Mouse (Mus musculus) embryonic facial prominence, embryonic 14.5 days (tissue): Measurements from ENCODE around the gene Foxd2. TPM values are rescaled to one million over a fixed set of nuclear protein-coding genes. Genes with fewer than 3 reads are reported as not detected.

ENCODE experiments used
- ATAC-seq: fragments of 200-750 bp; cut with Nextera tagmentation; 2 replicates; pipeline ENCODE4 v1.8.0; 2017; ENCODE audit warnings: low read depth, moderate number of reproducible peaks, moderate TSS enrichment
- DNase-seq: peaks from one replicate; pipeline ENCODE4 v3.0.0-alpha.2; 2015; ENCODE audit warnings: low spot score
- H3K27ac ChIP-seq: fragments of 300-500 bp; sonication (generic); replicated peaks from 2 replicates; pipeline ENCODE4 v1.5.1; 2014; ENCODE audit warnings: low read depth, mild to moderate bottlenecking, low read length, moderate library complexity
- H3K27me3 ChIP-seq: fragments of 300-500 bp; sonication (generic); replicated peaks from 2 replicates; pipeline ENCODE4 v1.6.1; 2014; ENCODE audit warnings: low read length; ENCODE audit not compliant: control insufficient read depth, insufficient read depth
- H3K36me3 ChIP-seq: fragments of 300-500 bp; sonication (generic); 2 replicates; pipeline ENCODE4 v1.6.1; 2014; ENCODE audit warnings: low read length, mixed read lengths; ENCODE audit not compliant: control insufficient read depth, insufficient read depth
- H3K4me1 ChIP-seq: fragments of 300-500 bp; sonication (generic); 2 replicates; pipeline ENCODE4 v1.6.1; 2014; ENCODE audit warnings: antibody characterized with exemption, low read length; ENCODE audit not compliant: control insufficient read depth, insufficient read depth
- H3K4me2 ChIP-seq: fragments of 300-500 bp; sonication (generic); 2 replicates; pipeline ENCODE4 v1.6.1; 2014; ENCODE audit warnings: low read depth, mild to moderate bottlenecking, low read length, moderate library complexity, mixed read lengths
- H3K4me3 ChIP-seq: fragments of 300-500 bp; sonication (generic); 2 replicates; pipeline ENCODE4 v1.5.1; 2014; ENCODE audit warnings: low read depth, mild to moderate bottlenecking, low read length
- H3K9ac ChIP-seq: fragments of 300-500 bp; sonication (generic); 2 replicates; pipeline ENCODE4 v1.6.1; 2014; ENCODE audit warnings: low read depth, mild to moderate bottlenecking, low read length, moderate library complexity, mixed read lengths
- H3K9me3 ChIP-seq: fragments of 300-500 bp; sonication (generic); 2 replicates; pipeline ENCODE4 v1.6.1; 2016; ENCODE audit warnings: low read length; ENCODE audit not compliant: control insufficient read depth
- WGBS: fragments of 180-500 bp; shearing (Covaris S2); extraction: QIAGEN DNeasy Blood & Tissue Kit; methylation state at CpG from one replicate; pipeline ENCODE4 v1.1.7; 2014; 5-methylcytosine and 5-hydroxymethylcytosine counted together
- polyA plus RNA-seq: library from polyadenylated mRNA; unstranded; fragments of >200 nt; fragmentation: Nextera tagmentation; extraction: Ambion mirVana; gene quantifications from 2 replicates; pipeline ENCODE4 v1.2.1, GENCODE M21; 2014

Foxd2 gene
- 0.81 and 1.3 TPM in 2 replicates for polyA plus RNA-seq

GRCm38 (mm10) chr4:114908829-114909601 is at the start of gene Foxd2:
Foxd2 (minus strand) TSS chr4:114908873.
- peak; percentile 93 for DNase-seq
- Histone ChIP-seq H3K36me3 (no peaks in the 10 kb centered on the region), H3K27me3 (peaks cover 100% of the 10 kb centered on the region), H3K4me3 (peak within 1 kb of the TSS; percentile 63), H3K9me3 (no peaks in the 10 kb centered on the region), H3K27ac (peak within 1 kb of the TSS; percentile 58), H3K4me2 (peak within 1 kb of the TSS; percentile 85), H3K9ac (peak within 1 kb of the TSS; percentile 71), H3K4me1 (peaks cover 4% of the 10 kb centered on the region)
- WGBS, result under 1% methylated on average over 28 of the region's 64 CpGs
- peak; percentile 92 for ATAC-seq

- WGBS, result 79% methylated on average over 2 of the region's 2 CpGs
- H3K36me3 ChIP-seq, result peaks cover 30% of the 10 kb centered on the region
- ATAC-seq, result no peak
Measured at GRCm38 (mm10) chr4:114958231-114958630, 49.6 kb upstream of the Foxd2 start.

GRCm38 (mm10) chr4:114957403-114957802 is 48.7 kb upstream of the Foxd2 start:
- Histone ChIP-seq H3K4me1 (no peaks in the 10 kb centered on the region), H3K9me3 (no peaks in the 10 kb centered on the region), H3K27ac (no peak overlapping the region), H3K27me3 (no peaks in the 10 kb centered on the region), H3K9ac (no peak overlapping the region), H3K4me3 (no peak overlapping the region), H3K36me3 (peaks cover 22% of the 10 kb centered on the region), H3K4me2 (no peak overlapping the region)
- no peak for DNase-seq
- ATAC-seq, result no peak

More at GRCm38 (mm10) chr4:114958231-114958630, 49.6 kb upstream of the Foxd2 start:
- Histone ChIP-seq H3K27ac (no peak overlapping the region), H3K4me1 (no peaks in the 10 kb centered on the region), H3K4me2 (no peak overlapping the region), H3K9me3 (no peaks in the 10 kb centered on the region), H3K4me3 (no peak overlapping the region), H3K27me3 (no peaks in the 10 kb centered on the region), H3K9ac (no peak overlapping the region)
- no peak for DNase-seq

GRCm38 (mm10) chr4:114953172-114953571 is 44.5 kb upstream of the Foxd2 start:
- Histone ChIP-seq H3K4me3 (no peak overlapping the region), H3K36me3 (no peaks in the 10 kb centered on the region), H3K9me3 (no peaks in the 10 kb centered on the region), H3K9ac (no peak overlapping the region), H3K27me3 (peaks cover 2% of the 10 kb centered on the region; the same call in 1 of the 2 replicates), H3K27ac (no peak overlapping the region), H3K4me1 (no peaks in the 10 kb centered on the region), H3K4me2 (no peak overlapping the region)
- ATAC-seq (no peak), DNase-seq (no peak)
- WGBS, result 72% methylated on average over 3 of the region's 3 CpGs

GRCm38 (mm10) chr4:114947852-114948481 is 39.3 kb upstream of the Foxd2 start:
- ATAC-seq, result peak; percentile 60
- no peaks in the 10 kb centered on the region for H3K9me3 ChIP-seq
- 51% methylated on average over 7 of the region's 7 CpGs for WGBS
- no peak overlapping the region for H3K27ac ChIP-seq
- H3K36me3 ChIP-seq, result no peaks in the 10 kb centered on the region
- no peak overlapping the region for H3K4me3 ChIP-seq
- H3K9ac ChIP-seq, result no peak overlapping the region
- DNase-seq, result peak; percentile 77
- 0 out of 2 replicates have a peak, but pooled peaks cover under 1% of the 10 kb centered on the region for H3K4me1 ChIP-seq
- no peak overlapping the region for H3K4me2 ChIP-seq
- H3K27me3 ChIP-seq, result peaks cover 16% of the 10 kb centered on the region

- Histone ChIP-seq H3K27ac (no peak overlapping the region), H3K36me3 (no peaks in the 10 kb centered on the region), H3K27me3 (peaks cover 16% of the 10 kb centered on the region), H3K4me2 (no peak overlapping the region), H3K4me3 (no peak overlapping the region), H3K9ac (no peak overlapping the region), H3K9me3 (no peaks in the 10 kb centered on the region), H3K4me1 (0 out of 2 replicates have a peak, but pooled peaks cover 6% of the 10 kb centered on the region)
- 24% methylated on average over 6 of the region's 6 CpGs for WGBS
- ATAC-seq (peak; percentile 83), DNase-seq (peak; percentile 74)
Measured at GRCm38 (mm10) chr4:114947395-114947794, 38.7 kb upstream of the Foxd2 start.

- Histone ChIP-seq H3K4me2 (no peak overlapping the region), H3K4me1 (0 out of 2 replicates have a peak, but pooled peaks cover 10% of the 10 kb centered on the region), H3K27me3 (peaks cover 17% of the 10 kb centered on the region), H3K27ac (no peak overlapping the region), H3K9ac (no peak overlapping the region), H3K36me3 (no peaks in the 10 kb centered on the region), H3K4me3 (no peak overlapping the region), H3K9me3 (no peaks in the 10 kb centered on the region)
- ATAC-seq (no peak), DNase-seq (no peak)
- WGBS, result 87% methylated on average over 4 of the region's 4 CpGs
Measured at GRCm38 (mm10) chr4:114946416-114946815, 37.7 kb upstream of the Foxd2 start.

- WGBS, result 27% methylated on average over 5 of the region's 5 CpGs
Measured at GRCm38 (mm10) chr4:114945021-114945420, 36.3 kb upstream of the Foxd2 start.

More at GRCm38 (mm10) chr4:114945021-114945420, 36.3 kb upstream of the Foxd2 start:
- H3K27me3 ChIP-seq, result peaks cover 20% of the 10 kb centered on the region
- H3K36me3 ChIP-seq, result no peaks in the 10 kb centered on the region
- 0 out of 2 replicates have a peak, but pooled peaks cover 10% of the 10 kb centered on the region for H3K4me1 ChIP-seq
- H3K4me3 ChIP-seq, result no peak overlapping the region
- ATAC-seq (no peak), DNase-seq (peak; percentile 33)
- H3K9ac ChIP-seq, result no peak overlapping the region
- no peak overlapping the region for H3K27ac ChIP-seq
- H3K9me3 ChIP-seq, result no peaks in the 10 kb centered on the region
- no peak overlapping the region for H3K4me2 ChIP-seq
